Comparison of ENCODE assay signal across 9 mouse cellular contexts in the genomic region with DNA sequence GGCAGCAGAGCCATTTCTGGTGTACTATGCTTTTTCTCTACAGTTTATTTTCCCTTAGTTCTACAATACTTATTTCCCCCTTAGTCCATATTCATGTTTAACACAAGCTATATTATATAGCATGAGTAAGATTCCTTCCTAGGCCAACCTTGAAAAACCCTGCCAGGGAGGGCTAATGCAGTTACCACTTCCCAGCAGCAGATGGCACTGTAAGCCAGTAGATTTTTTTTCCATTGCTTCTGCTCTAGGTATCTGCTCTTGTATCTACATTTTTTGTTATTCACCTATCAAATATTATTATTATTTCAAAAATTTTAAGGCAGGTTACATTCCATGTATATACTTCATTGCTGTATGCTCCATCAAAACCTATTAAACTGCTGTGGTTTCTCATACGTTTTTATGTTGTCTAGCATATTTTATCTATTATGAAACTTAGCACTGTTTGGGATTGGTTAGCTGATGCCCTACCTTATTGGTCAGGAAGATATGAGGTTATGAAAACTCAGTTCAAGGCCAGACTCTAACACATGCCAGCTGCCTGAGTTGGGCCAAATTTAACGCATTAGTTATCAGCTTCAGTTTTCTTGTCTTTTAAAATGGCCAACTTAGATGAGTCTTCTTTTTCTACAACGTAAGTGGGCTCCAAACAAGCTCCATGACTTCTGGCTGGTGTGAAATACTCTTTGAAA. TPM values are rescaled to one million over a fixed set of nuclear protein-coding genes. Genes with fewer than 3 reads are reported as not detected.
DNase-seq lines count a peak whose midpoint lies in the region; ATAC-seq and TF ChIP-seq lines count a peak whose summit lies in the region.
"Had no signal": no experiment of that assay in that cellular context is flagged by ENCODE, and none has a peak within 500 bp of the region (broad histone marks: within the 10 kb centered on the region; RNA-seq: fewer than 3 reads in every experiment).

No protein-coding gene starts in this region.

- H3K4me1 ChIP-seq in spleen, adult 2 months (ENCODE audit: control insufficient read depth, insufficient read depth, insufficient read length) = no peaks in the 10 kb centered on the region

- no peak for TF ChIP-seq POLR2A in spleen, adult 2 months (IDR thresholded peaks at IDR 0.05; ENCODE audit: low read depth, low read length)

- 86% methylated on average over 3 of the region's 3 CpGs for WGBS in spleen, adult 2 months

- peak; percentile 60; the same call in 1 of the 2 replicates for TF ChIP-seq CTCF in spleen, adult 2 months (IDR thresholded peaks at IDR 0.05; ENCODE audit: extremely low read depth, insufficient read depth, insufficient read length, insufficient replicate concordance)

- peaks cover 5% of the 10 kb centered on the region for H3K27me3 ChIP-seq in spleen, adult 2 months (ENCODE audit: control insufficient read depth, insufficient read depth, low read length)

- H3K36me3 ChIP-seq in spleen, adult 2 months (ENCODE audit: control insufficient read depth, insufficient read depth, low read length) = no peaks in the 10 kb centered on the region
- H3K36me3 ChIP-seq: neural tube, embryonic 12.5 days had no signal

- no peak for DNase-seq in frontal cortex, postnatal 10 days (ENCODE audit: low spot score in 2 of 2)
- peak in 1 of 2 experiments; percentile 12 for DNase-seq in spleen, adult 2 months (ENCODE audit: low read depth in 1 of 2, low spot score in 2 of 2)
- no peak for DNase-seq in spleen, postnatal 4 days (ENCODE audit: low spot score in 2 of 2)
- DNase-seq in cerebellum, adult 9-10 months = peak; percentile 35

- no peak overlapping the region for H3K27ac ChIP-seq in spleen, adult 2 months (ENCODE audit: insufficient read depth, low read length)
- H3K27ac ChIP-seq: neural tube, embryonic 12.5 days had no signal

- no peak overlapping the region for H3K4me3 ChIP-seq in spleen, adult 2 months (ENCODE audit: extremely low read depth, insufficient read depth, insufficient read length)
- H3K4me3 ChIP-seq: neural tube, embryonic 12.5 days had no signal

- ATAC-seq in frontal cortex, adult (ENCODE audit: low TSS enrichment) = peak; percentile 80
- ATAC-seq in inflammation-experienced regulatory T-cells, adult 6 months = peak; percentile 56
- ATAC-seq in megakaryocyte, adult 5-6 weeks (ENCODE audit: poor library complexity, severe bottlenecking) = peak; percentile 86
- ATAC-seq in erythroblast, adult 5-6 weeks (replicated peaks; ENCODE audit: low FRiP score, poor library complexity, severe bottlenecking) = no peak

RNA-seq across cellular contexts. Expression of a gene that starts 3.8 kb away (rescaled TPM):
- polyA plus RNA-seq in spleen, adult 2 months (2012; rRNA removed) = 0.08 and 0.29 TPM in 2 replicates
- not detected for polyA plus RNA-seq in inflammation-experienced regulatory T-cells, adult 6 months (2017; shearing (Covaris generic))
- not detected in 2 replicates for total RNA-seq in megakaryocyte, adult 5-6 weeks (2015)
- not detected in 2 replicates for total RNA-seq in megakaryocyte, adult 5-6 weeks (2017)
- total RNA-seq in erythroblast, adult 5-6 weeks (2015; ENCODE audit: low replicate concordance) = not detected in 2 replicates
- total RNA-seq in erythroblast, adult 5-6 weeks (2017; ENCODE audit: low replicate concordance) = not detected in 2 replicates
